Mouse (Mus musculus): ENCODE measurements around the gene Olfr1303.

The Olfr1303 gene

GRCm38 (mm10) chr2:111820240-111820639 is at the start of gene Olfr1303:
TSS of gene Olfr1303 (minus strand) at chr2:111820340.
- Histone ChIP-seq H3K4me3 (replicated peaks; ENCODE audit: low read length) (no peak within 1 kb of the TSS), H3K9me3 (ENCODE audit: low read length) (no peaks in the 10 kb centered on the region), H3K36me3 (ENCODE audit: insufficient read depth, low read length) (no peaks in the 10 kb centered on the region), H3K27me3 (ENCODE audit: insufficient read depth, low read length) (no peaks in the 10 kb centered on the region), H3K4me1 (replicated peaks; ENCODE audit: low read depth, low read length) (no peaks in the 10 kb centered on the region)
- TF ChIP-seq NANOG (IDR thresholded peaks at IDR 0.05; ENCODE audit: borderline replicate concordance, low read length) (no peak), POU5F1 (IDR thresholded peaks at IDR 0.05; ENCODE audit: borderline replicate concordance, low read length) (no peak), CTCF (conservative IDR thresholded peaks at IDR 0.05; ENCODE audit: low read length) (no peak)

- H3K27me3 ChIP-seq (ENCODE audit: insufficient read depth, low read length) = no peaks in the 10 kb centered on the region
- no peaks in the 10 kb centered on the region for H3K36me3 ChIP-seq (ENCODE audit: insufficient read depth, low read length)
- no peak overlapping the region for H3K4me3 ChIP-seq (replicated peaks; ENCODE audit: low read length)
- no peaks in the 10 kb centered on the region for H3K4me1 ChIP-seq (replicated peaks; ENCODE audit: low read depth, low read length)
- H3K9me3 ChIP-seq (ENCODE audit: low read length) = peaks cover 4% of the 10 kb centered on the region; the same call in 1 of the 2 replicates
- TF ChIP-seq CTCF (conservative IDR thresholded peaks at IDR 0.05; ENCODE audit: low read length) = no peak
- TF ChIP-seq NANOG (IDR thresholded peaks at IDR 0.05; ENCODE audit: borderline replicate concordance, low read length) = no peak
These were observed 7.2 kb downstream of the Olfr1303 start for GRCm38 (mm10) chr2:111812936-111813335.

GRCm38 (mm10) chr2:111777129-111777528 is 43.0 kb downstream of the Olfr1303 start, which contains the start of gene Olfr1302:
TSS of gene Olfr1302 (plus strand) at chr2:111777429.
- no peaks in the 10 kb centered on the region for H3K36me3 ChIP-seq (ENCODE audit: insufficient read depth, low read length)
- H3K9me3 ChIP-seq (ENCODE audit: low read length) = no peaks in the 10 kb centered on the region
- no peaks in the 10 kb centered on the region for H3K4me1 ChIP-seq (replicated peaks; ENCODE audit: low read depth, low read length)
- H3K4me3 ChIP-seq (replicated peaks; ENCODE audit: low read length) = no peak within 1 kb of the TSS
- TF ChIP-seq NANOG (IDR thresholded peaks at IDR 0.05; ENCODE audit: borderline replicate concordance, low read length) = no peak
- TF ChIP-seq POU5F1 (IDR thresholded peaks at IDR 0.05; ENCODE audit: borderline replicate concordance, low read length) = no peak
- no peak for TF ChIP-seq CTCF (conservative IDR thresholded peaks at IDR 0.05; ENCODE audit: low read length)
- H3K27me3 ChIP-seq (ENCODE audit: insufficient read depth, low read length) = no peaks in the 10 kb centered on the region

Measured in E14TG2a.4 (cell line).